Mouse (Mus musculus) adrenal gland, postnatal 25 days (tissue): ENCODE results near the gene Adam15. TPM values are rescaled to one million over a fixed set of nuclear protein-coding genes. Genes with fewer than 3 reads are reported as not detected.

ENCODE experiments used
- DNase-seq: peaks from one replicate; pipeline ENCODE4 v3.0.0; 2021; ENCODE audit warnings: mixed read lengths
- total RNA-seq: library from RNA; stranded (reverse); gene quantifications from 2 replicates; pipeline ENCODE4 v1.2.3, GENCODE M21; 2021

The Adam15 gene
- total RNA-seq, 1 experiment from 2014 or later = 50.4 TPM

GRCm38 (mm10) chr3:89354816-89355511 lies 5.2 kb upstream of the Adam15 start:
- DNase-seq = peak; percentile 90

DNA sequence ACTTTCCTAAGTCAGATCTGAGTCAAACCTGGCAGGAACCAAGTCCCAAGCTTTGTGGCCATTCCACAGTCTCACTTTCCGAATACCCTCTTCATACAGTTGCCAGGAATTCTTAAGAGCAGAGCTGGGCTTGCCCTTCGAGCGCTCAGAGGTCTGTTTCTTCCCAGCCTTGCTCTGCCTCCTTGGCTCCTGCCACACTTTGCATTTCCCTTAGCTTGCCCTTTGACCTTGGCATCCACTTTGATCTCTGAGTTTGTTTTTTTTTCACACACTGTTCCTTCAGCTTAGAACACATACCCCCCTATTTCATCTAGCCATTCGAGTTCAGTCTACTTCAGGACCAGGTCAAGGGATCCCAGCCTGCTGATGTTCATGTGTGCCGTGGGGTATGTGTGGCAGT lies 1.5 kb upstream of the Adam15 start:
- DNase-seq = no peak

GRCm38 (mm10) chr3:89348911-89349868 lies 606 bp downstream of the Adam15 start:
- peak; percentile 54 for DNase-seq

DNA sequence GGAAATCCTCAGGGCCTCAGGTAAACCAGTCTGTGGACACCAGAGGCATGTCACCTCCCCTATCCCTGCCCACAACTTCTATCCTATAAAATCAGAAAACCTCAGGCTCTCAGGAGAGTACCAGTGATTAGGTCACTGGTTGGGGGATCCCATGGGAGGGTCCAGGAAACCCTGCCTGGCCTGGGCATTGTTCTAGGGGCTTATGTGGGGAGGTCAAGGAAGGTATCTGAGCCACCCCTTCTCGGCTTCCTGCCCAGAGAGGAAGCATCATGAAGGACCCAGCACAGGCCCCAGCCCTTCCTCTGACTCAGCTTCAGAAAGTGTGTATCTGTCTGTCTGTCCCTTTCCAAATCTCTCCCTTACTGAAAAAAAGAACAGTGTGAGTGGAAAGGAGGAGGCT lies 1.9 kb downstream of the Adam15 start:
- no peak for DNase-seq

DNA sequence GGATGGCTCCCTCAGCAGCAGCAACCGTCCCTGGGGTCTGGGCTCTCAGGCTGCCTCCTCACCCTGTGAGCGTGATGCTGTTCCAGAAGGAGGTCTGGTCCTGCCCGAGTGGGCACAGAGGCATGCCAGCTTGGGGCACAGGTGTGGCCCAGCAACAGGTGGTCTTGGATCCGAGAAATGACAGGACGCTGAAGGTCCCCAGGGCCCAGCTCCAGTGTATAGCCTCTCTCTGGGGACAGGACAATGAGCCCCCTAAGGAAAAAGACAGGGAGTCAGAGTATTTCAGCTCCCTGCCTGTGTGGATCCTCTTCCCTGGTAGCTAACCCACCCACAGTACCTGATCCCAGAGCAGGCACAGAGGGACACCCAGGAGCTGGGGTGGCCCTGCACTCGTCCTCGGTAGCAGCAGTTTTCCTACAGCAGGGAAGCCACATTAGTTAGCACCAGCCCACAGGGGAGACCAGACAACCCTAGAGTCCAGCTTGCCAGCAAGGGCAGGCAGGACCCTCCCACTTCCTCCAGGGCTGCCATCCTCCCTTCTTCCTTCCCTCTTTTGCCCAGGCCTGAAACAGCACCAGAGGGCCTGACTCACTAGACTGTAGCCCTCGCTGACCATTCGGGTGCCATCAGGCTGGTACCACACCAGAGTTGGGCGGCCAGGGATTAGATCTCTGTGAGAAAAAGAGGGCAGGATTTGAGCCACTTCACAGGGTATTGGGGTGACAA lies 2.8 kb downstream of the Adam15 start:
- DNase-seq = no peak

GRCm38 (mm10) chr3:89343279-89343678 lies 6.5 kb downstream of the Adam15 start:
- no peak for DNase-seq

GRCm38 (mm10) chr3:89341794-89342193 lies 8.0 kb downstream of the Adam15 start:
- DNase-seq = no peak

- DNase-seq = peak; percentile 68
These were observed 9.3 kb downstream of the Adam15 start for GRCm38 (mm10) chr3:89340465-89340864.

DNA sequence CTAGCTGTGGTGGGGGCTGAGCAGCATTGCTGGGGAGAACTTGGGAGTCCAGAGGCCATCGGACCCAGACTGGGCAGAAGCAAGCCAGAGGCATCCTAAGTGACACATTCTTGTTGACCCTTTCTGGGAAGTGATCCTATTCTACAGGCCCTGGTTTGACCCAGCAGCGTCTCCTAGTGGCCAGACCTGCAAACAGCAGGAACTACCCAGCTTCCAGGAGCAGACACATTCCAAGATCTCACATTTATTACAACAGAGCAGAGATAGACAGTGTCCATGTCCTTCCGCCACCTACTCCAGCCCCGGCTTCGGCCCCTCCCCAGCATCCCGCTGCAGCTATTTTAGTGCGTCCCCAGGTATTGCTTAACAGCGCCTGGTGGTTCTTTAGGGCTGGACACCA lies 10.4 kb downstream of the Adam15 start:
- peak; percentile 66 for DNase-seq

- DNase-seq = peak; percentile 50
These were observed 11.8 kb downstream of the Adam15 start, which contains the start of gene Efna4 for GRCm38 (mm10) chr3:89337721-89338578. TSS of gene Efna4 (minus strand) at chr3:89338028.

- DNase-seq = no peak
These were observed 12.6 kb downstream of the Adam15 start for GRCm38 (mm10) chr3:89337062-89337720.

DNA sequence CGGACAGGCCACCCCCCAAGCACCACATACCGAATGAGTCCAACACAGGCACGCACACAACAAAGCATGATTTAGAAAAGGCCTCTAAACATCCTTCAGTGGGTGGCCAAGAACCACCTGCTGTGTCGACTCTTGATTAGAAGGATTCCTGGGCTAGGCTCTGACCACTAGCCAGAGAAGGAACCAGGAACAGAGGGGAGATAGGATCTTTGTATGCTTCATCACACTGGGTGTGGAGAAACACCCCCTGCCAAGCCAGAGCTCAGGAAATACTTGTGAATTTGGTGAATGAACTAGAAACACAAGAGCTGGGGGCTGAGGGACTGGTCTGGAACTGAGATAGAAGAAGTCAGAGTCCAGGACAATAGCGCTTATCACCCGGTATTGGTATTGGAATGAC lies 13.3 kb downstream of the Adam15 start:
- DNase-seq = no peak

- DNase-seq = no peak
These were observed 16.7 kb downstream of the Adam15 start for GRCm38 (mm10) chr3:89333053-89333452.

DNA sequence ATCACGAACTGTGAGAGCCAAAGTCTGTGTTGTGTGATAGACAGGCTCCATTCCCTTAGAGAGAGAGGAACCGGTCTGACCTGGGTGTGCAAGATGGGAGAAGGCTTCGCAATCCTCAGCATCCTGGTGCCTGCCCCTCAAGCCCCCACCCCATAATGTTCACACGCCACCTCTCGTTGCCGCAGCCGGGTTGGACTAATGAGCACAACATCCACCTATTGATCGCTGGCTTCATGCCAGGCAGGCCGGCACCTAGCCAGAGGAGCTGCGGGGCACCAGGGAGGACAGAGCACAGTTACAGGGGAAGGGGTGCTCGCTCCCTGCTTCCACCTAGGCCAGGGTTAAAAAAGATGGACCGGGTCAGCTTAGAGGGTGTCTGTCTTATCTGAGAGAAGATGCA lies 17.3 kb downstream of the Adam15 start:
- DNase-seq = no peak

- DNase-seq = no peak
These were observed 17.8 kb downstream of the Adam15 start for GRCm38 (mm10) chr3:89332013-89332412.

DNA sequence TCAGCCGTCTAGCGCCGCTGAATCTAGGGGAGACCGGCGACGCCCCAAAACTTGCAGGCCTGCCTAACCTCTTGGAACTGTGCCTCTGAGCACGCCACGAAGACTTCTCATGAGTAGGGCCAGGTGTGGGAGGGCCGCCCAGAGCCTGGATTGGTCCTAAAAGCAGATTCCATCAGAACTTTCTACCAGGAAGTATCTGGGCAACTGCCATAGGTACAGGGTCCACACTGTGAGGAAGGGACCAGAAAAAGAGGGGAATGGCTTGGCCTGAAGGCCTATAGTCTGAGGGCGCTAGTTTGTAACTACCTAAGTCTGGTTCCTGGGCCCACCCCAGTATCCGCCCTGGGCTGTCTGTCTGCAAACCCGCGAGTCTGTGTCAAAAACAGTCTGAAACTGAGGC lies 18.2 kb downstream of the Adam15 start:
- no peak for DNase-seq

- peak; percentile 59 for DNase-seq
These were observed 18.8 kb downstream of the Adam15 start for GRCm38 (mm10) chr3:89330948-89331347.

DNA sequence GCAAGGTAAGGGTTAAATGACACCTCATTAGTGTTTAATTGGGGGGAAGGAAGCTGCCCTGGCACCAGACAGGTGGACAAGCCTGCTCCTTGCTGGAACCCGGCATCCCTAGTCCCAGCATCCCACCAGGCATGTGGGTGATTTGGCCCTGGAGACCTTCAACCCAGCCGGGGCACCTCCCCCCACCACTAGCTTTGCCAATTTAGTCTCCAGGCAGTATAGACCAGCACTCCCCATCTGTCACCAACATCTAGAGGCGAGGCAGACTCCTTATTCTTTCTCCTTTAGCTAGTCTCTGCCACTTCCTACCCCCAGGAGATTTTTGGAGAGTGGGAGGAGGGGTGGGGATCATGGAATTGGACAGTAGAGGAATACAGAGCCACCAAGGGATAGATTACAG lies 19.4 kb downstream of the Adam15 start:
- DNase-seq = no peak

DNA sequence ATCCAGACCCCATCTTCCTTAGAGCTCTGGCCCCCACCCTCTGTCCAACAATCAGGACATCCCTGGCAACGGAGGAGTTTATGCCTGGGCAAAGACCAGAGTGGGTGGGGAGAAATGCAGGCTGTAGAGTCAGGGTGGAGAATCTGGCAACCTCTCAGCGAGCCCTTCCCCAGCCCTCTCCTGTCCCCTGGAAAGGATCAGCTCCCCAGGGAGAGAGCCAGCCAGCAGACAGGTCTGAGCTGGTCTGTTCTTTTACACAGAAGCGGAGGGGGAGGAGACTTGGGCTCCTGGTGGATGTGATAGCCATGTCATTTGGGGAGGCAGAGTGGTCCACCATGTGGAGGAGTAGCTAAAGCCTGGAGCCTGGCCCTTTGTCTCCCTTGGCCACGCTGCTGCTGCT lies 21.2 kb downstream of the Adam15 start:
- no peak for DNase-seq

DNA sequence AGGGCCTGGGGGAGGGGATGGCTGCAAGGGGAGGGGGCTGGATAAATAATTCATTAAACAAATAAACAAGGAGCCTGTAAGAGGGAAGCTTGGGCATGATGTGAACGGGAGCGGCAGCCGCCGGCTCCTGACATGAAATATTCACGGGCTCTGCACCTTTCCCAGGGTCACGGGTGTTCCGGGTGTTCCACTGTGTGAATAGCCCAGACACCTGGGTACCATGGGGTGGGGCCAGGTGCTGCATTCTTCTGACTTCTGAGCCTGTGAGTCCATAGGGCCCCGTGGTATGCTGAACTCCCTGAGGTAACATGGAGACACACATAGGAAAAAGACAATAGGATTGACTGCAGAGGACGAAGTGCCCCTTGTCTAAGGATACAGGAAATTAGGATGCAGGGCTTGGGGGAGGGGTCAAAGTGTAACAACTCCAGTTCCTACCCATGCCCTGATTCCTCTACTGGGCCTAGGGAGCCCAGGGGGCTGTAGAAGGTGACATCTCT lies 22.4 kb downstream of the Adam15 start:
- DNase-seq = no peak

GRCm38 (mm10) chr3:89325882-89326281 lies 23.9 kb downstream of the Adam15 start:
- no peak for DNase-seq
